Mouse (Mus musculus) effector memory CD4-positive, alpha-beta T cell, adult 5 months (primary cell): Measurements from ENCODE around the gene Defb22. TPM values are rescaled to one million over a fixed set of nuclear protein-coding genes. Genes with fewer than 3 reads are reported as not detected.

ENCODE experiments used
- polyA plus RNA-seq: library from polyadenylated mRNA; unstranded; fragments of 100-300 nt; shearing (Covaris generic); gene quantifications from one replicate; pipeline ENCODE4 v1.2.1, GENCODE M21; 2017

Defb22 gene
- not detected for polyA plus RNA-seq

DNA sequence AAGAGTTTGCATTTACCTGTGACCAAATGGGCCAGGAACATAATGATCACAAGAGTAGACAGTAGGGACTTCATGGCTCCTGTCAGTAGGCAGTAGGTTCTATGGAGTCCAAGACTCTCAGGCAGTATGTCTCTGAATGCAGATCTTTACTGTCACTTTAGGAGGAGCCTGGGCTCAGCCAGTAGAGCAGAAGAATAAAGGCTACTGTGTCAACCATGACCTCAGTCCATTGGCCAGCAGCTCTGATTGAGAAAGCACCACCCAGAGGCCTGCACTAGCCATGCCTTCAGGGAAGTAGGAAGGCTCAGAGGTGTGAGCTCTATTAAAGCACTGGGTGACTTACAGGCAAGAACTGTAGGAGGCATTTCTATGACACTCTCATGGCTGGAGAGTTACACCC lies at the start of gene Defb22:
Gene Defb22, minus strand, starts transcription at position 101 of the 400 bp plus-strand sequence.

DNA sequence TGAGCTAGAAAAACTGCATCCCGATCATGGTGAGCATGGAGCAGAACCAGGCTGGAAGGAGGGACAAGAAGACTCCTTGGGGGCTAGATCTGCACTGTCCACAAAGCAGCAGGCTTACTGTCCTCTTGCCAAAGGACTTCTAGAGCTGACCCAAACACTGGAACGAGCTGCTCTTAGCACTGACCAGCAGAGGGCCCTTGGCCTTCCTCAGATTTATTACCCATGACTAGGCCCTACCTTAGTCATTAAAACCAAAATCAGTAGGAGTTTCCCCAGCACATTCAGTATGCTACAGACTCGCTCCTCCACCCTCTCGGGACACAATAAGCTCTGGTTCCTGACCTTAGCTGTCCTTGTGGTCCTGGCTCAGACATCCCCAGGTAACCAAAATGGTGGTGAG lies 28.0 kb upstream of the Defb22 start, which contains the start of gene Defb28:
Gene Defb28, plus strand, starts transcription at position 275 of the 400 bp plus-strand sequence.

DNA sequence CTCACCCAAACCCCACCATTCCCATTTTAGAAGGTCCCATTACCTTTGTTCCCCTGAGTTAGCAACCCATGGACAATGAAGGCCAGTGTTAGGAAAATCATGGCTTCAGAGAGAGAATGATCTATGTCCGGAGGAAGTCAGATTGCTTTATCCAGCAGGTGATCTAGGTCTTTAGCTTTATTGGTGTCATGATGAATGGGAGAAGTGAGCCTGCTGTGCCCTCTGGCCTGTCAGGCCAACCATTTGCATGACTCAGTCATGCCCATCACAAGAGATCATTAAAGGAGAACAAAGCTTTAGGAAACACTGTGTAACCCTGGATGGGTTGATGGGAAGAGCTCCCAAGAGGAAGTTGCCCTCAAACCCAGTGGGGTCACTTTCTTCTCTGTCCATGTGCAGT lies 21.7 kb upstream of the Defb22 start, which contains the start of gene Defb26:
Gene Defb26, minus strand, starts transcription at position 101 of the 400 bp plus-strand sequence.

DNA sequence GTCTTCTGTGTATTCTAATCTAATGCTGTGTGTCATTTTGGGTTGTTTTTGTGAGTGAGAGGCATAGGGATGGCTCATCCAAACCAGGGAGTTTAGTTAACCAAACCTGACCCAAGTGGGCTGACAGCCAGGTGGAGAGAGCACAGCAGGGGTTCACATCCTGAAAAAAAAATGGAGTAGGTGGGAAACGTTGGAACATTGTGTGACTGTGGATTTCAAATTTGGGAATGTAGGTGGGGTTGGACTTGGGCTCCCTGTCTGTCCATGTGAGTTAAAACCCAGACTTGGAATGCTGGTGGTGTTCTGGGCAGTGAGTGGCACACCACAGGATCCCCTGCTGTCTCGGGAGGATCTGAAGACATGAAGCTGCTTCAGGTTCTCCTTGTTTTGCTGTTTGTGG lies 13.2 kb downstream of the Defb22 start, which contains the start of gene Defb20:
Gene Defb20, plus strand, starts transcription at position 301 of the 400 bp plus-strand sequence.

DNA sequence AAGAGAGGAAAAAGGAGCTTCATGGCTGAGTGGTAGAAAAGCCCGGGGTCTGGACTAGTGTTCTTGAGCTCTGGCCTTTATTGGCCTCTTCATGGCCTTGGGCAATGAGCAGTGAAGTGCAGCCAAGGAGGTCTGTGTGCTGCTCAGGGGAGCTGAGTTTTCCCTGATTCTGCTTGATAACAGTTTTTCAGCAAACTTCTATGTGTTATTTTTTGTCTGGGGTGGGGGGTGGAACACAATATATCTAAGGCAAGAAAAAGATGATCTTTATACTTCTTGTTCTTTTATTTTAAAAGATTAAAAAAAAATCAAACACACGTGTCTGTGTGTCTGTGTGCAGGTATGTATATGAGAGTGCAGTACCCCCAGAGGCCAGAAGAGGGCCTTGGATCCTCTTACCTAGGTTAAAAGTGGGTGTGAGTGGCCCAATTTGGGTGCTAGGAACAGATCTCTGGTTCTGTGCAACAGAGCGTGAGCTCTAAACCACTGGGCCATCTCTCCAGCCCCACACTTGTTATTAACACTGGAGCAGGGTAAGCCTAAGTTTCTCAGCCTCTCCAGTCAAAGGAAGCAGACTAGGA lies 25.3 kb downstream of the Defb22 start, which contains the start of gene Defb23:
Gene Defb23, minus strand, starts transcription at position 51 of the 581 bp plus-strand sequence.

Other genes starting within 250 kb of the Defb22 start
- 62.9 TPM for gene Tbc1d20, start 196.3 kb downstream of the Defb22 start, polyA plus RNA-seq
- 247 TPM for gene Rbck1, start 157.5 kb downstream of the Defb22 start, polyA plus RNA-seq
- 4.6 TPM for gene Trib3, start 146.1 kb downstream of the Defb22 start, polyA plus RNA-seq
- gene Nrsn2, start 113.5 kb downstream of the Defb22 start, polyA plus RNA-seq = not detected
- gene Sox12, start 92.1 kb downstream of the Defb22 start, polyA plus RNA-seq = 0.20 TPM
- gene Zcchc3, start 75.1 kb downstream of the Defb22 start, polyA plus RNA-seq = 0.67 TPM
- not detected for gene 6820408C15Rik, start 74.6 kb downstream of the Defb22 start, polyA plus RNA-seq
- not detected for gene Defb23, start 25.5 kb downstream of the Defb22 start, polyA plus RNA-seq
- not detected for gene Defb20, start 13.1 kb downstream of the Defb22 start, polyA plus RNA-seq
- gene Defb26, start 21.6 kb upstream of the Defb22 start, polyA plus RNA-seq = not detected
- gene Defb28, start 28.1 kb upstream of the Defb22 start, polyA plus RNA-seq = not detected
- not detected for gene Defb29, start 50.0 kb upstream of the Defb22 start, polyA plus RNA-seq
- gene Gm17416, start 79.2 kb upstream of the Defb22 start, polyA plus RNA-seq = not detected
- not detected for gene Defb21, start 82.6 kb upstream of the Defb22 start, polyA plus RNA-seq
- gene Defb19, start 90.2 kb upstream of the Defb22 start, polyA plus RNA-seq = not detected
- not detected for gene Defb45, start 109.3 kb upstream of the Defb22 start, polyA plus RNA-seq
- gene Defb36, start 114.2 kb upstream of the Defb22 start, polyA plus RNA-seq = not detected
- not detected for gene Defb25, start 132.9 kb upstream of the Defb22 start, polyA plus RNA-seq
- not detected for gene Rem1, start 136.8 kb upstream of the Defb22 start, polyA plus RNA-seq
- 169 TPM for gene H13, start 179.3 kb upstream of the Defb22 start, polyA plus RNA-seq
- gene Mcts2, start 196.9 kb upstream of the Defb22 start, polyA plus RNA-seq = 4.3 TPM
- 1.1 TPM for gene Id1, start 246.1 kb upstream of the Defb22 start, polyA plus RNA-seq